Mouse (Mus musculus): ENCODE measurements around the gene Hoxa6. TPM values are rescaled to one million over a fixed set of nuclear protein-coding genes. Genes with fewer than 3 reads are reported as not detected.
A peak's percentile ranks its signal among the peaks of the same experiment; 100 is the strongest.

Hoxa6 gene
- polyA plus RNA-seq, 1 experiment from 2014 or later: 0.95 TPM

DNA sequence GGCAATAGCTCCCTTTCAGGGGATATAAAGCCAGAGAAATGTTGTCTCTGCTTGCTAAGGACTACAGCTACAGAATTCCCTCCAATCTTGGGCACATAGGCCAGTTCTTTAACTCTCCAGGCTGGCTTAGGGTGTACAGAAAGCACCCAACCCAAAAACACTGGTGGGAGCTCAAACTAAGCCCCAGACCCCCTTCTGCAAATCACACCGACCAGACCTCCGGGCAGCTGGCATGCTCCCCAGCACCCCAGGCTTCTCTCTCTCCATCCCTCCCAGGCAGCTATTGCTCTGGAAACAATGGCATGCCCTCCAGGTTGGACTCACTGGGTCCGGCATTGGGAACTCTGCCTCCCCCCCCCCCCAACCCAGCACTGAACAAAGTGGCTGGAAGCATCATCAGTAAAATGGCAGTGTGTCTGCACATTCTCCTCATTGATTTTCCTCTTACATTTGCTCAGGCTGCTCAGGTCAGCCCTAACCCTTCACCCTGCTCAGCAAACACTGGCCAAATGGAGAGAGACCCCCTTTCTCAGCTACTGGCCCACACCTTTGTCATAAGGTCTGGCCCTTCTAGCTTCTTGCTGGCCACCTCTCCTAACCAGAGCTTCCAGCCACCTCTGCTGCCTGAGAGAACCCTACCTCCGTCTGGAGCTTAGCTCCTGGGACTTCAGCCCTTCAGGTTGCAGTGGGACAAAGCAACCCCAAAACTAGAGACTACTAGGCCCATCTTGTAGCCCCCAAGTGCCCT lies 29.4 kb downstream of the Hoxa6 start:
- H3K27me3 ChIP-seq (replicated peaks; ENCODE audit: insufficient read depth, low read length): peaks cover 13% of the 10 kb centered on the region
- H3K4me2 ChIP-seq (replicated peaks; ENCODE audit: low read depth, low read length): peak overlapping the region; percentile 62
- no peaks in the 10 kb centered on the region for H3K9me3 ChIP-seq (ENCODE audit: low read length)
- ATAC-seq (no peak), DNase-seq (ENCODE audit: low spot score) (peak; percentile 18)
- TF ChIP-seq CTCF (IDR thresholded peaks at IDR 0.05) (no peak), EP300 (IDR thresholded peaks at IDR 0.05) (no peak)
- 8% methylated on average over 3 of the region's 4 CpGs for WGBS
- H3K4me3 ChIP-seq (ENCODE audit: low read depth, low read length): peak overlapping the region; percentile 56
- H3K36me3 ChIP-seq (ENCODE audit: insufficient read depth, low read length): no peaks in the 10 kb centered on the region
- H3K9ac ChIP-seq (replicated peaks; ENCODE audit: low read depth): peak overlapping the region; percentile 65
- peak overlapping the region; percentile 73 for H3K27ac ChIP-seq (ENCODE audit: low read length)
- no peaks in the 10 kb centered on the region for H3K4me1 ChIP-seq (ENCODE audit: insufficient read depth, low read depth, low read length)

DNA sequence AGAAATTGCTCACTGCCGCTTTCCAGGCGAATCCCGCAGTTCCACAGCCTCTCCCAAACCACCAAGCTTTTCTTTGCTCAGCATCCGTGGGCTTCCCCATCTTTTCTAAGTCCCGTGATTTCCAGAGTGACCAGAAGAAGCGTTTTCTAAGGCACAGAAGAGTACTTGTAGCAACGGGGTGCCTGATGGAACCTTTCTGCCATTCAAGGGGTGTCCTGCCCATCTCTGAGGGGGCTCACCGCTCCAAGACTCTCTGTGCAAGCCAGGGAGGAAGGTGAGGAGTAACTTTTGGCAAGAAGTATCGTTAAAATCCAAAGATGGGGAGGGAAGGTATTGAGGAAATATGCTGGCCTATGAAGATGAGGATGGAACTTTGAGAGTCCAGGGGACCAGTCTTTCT lies 30.7 kb downstream of the Hoxa6 start:
- 7% methylated on average over 9 of the region's 9 CpGs for WGBS
- TF ChIP-seq CTCF (IDR thresholded peaks at IDR 0.05): no peak
- no peak for TF ChIP-seq EP300 (IDR thresholded peaks at IDR 0.05)
- DNase-seq (ENCODE audit: low spot score) (no peak), ATAC-seq (no peak)
- Histone ChIP-seq H3K36me3 (ENCODE audit: insufficient read depth, low read length) (no peaks in the 10 kb centered on the region), H3K9ac (replicated peaks; ENCODE audit: low read depth) (peak overlapping the region; percentile 65), H3K9me3 (ENCODE audit: low read length) (no peaks in the 10 kb centered on the region), H3K4me2 (replicated peaks; ENCODE audit: low read depth, low read length) (peak overlapping the region; percentile 62), H3K4me1 (ENCODE audit: insufficient read depth, low read depth, low read length) (no peaks in the 10 kb centered on the region), H3K4me3 (ENCODE audit: low read depth, low read length) (peak overlapping the region; percentile 56), H3K27ac (ENCODE audit: low read length) (peak overlapping the region; percentile 89), H3K27me3 (replicated peaks; ENCODE audit: insufficient read depth, low read length) (peaks cover 9% of the 10 kb centered on the region)

DNA sequence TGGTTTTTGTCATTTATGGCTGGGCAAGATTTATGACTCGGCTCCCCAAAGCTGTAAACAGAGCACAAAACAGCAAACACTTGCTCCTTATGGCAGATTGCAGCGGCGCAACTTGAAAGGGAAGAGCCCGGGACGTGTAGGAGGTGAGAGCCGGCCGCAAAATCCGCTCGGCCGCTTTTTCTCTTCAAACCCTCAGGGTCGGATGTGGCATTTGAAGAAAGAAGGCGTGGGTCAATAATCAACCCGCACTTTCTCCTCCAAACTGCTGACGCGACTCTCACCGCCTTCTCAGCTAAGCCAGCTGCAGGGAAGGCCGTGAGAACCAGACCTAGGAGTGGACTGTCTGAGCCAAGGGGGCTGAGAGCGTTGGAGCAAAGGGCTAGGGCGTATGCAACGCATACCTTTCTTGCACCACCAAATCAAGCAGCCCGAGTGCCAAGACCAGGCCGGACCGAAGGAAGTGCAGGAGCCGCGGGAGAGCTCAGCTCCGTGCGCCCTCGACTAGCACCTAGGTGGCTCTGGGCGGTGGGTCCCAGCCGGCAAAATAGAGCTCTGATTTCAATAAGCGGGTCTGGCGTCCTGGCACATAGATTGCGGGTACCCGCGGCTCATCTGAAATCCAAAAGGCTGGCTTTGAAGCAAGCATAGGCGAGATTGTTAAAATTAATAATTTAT lies 31.3 kb downstream of the Hoxa6 start, which contains the start of gene 5730596B20Rik:
Gene 5730596B20Rik (plus strand): TSS at position 438 of the 675 bp plus-strand sequence.
- DNase-seq (ENCODE audit: low spot score): peak; percentile 64
- H3K27ac ChIP-seq (ENCODE audit: low read length): peak within 1 kb of the TSS; percentile 89
- peak within 1 kb of the TSS; percentile 62 for H3K4me2 ChIP-seq (replicated peaks; ENCODE audit: low read depth, low read length)
- H3K27me3 ChIP-seq (replicated peaks; ENCODE audit: insufficient read depth, low read length): peaks cover 9% of the 10 kb centered on the region
- H3K4me1 ChIP-seq (ENCODE audit: insufficient read depth, low read depth, low read length): no peaks in the 10 kb centered on the region
- no peaks in the 10 kb centered on the region for H3K9me3 ChIP-seq (ENCODE audit: low read length)
- ATAC-seq: no peak
- WGBS: 1% methylated on average over 36 of the region's 36 CpGs
- H3K4me3 ChIP-seq (ENCODE audit: low read depth, low read length): peak within 1 kb of the TSS; percentile 56
- peak within 1 kb of the TSS; percentile 65 for H3K9ac ChIP-seq (replicated peaks; ENCODE audit: low read depth)
- H3K36me3 ChIP-seq (ENCODE audit: insufficient read depth, low read length): no peaks in the 10 kb centered on the region
- TF ChIP-seq CTCF (IDR thresholded peaks at IDR 0.05): no peak
- no peak for TF ChIP-seq EP300 (IDR thresholded peaks at IDR 0.05)

DNA sequence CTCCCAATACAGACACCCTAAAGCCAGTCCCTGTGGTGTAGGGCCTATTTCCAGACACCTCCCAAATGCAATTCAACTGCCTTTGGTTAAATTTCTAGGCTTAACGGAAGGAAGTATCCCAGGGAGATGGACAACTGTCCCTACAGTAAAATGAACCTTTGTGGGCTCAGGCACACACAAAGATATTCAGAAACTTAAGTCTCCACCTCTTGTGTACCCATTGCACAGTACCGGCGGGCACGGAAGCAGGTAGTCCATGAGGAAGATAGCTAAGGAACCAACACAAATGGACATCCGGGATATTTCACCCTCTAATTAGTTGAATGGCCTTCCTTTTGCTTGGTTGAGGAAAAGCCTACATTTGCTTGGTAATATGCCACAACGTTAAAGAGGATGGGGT lies 32.1 kb downstream of the Hoxa6 start:
- no peaks in the 10 kb centered on the region for H3K9me3 ChIP-seq (ENCODE audit: low read length)
- H3K36me3 ChIP-seq (ENCODE audit: insufficient read depth, low read length): no peaks in the 10 kb centered on the region
- no peaks in the 10 kb centered on the region for H3K4me1 ChIP-seq (ENCODE audit: insufficient read depth, low read depth, low read length)
- DNase-seq (ENCODE audit: low spot score): no peak
- peak overlapping the region; percentile 56 for H3K4me3 ChIP-seq (ENCODE audit: low read depth, low read length)
- H3K9ac ChIP-seq (replicated peaks; ENCODE audit: low read depth): peak overlapping the region; percentile 65
- 4% methylated on average over 6 of the region's 6 CpGs for WGBS
- peak overlapping the region; percentile 62 for H3K4me2 ChIP-seq (replicated peaks; ENCODE audit: low read depth, low read length)
- peak overlapping the region; percentile 89 for H3K27ac ChIP-seq (ENCODE audit: low read length)
- no peak for ATAC-seq
- H3K27me3 ChIP-seq (replicated peaks; ENCODE audit: insufficient read depth, low read length): peaks cover 3% of the 10 kb centered on the region; the same call in 1 of the 2 replicates
- no peak for TF ChIP-seq EP300 (IDR thresholded peaks at IDR 0.05)

DNA sequence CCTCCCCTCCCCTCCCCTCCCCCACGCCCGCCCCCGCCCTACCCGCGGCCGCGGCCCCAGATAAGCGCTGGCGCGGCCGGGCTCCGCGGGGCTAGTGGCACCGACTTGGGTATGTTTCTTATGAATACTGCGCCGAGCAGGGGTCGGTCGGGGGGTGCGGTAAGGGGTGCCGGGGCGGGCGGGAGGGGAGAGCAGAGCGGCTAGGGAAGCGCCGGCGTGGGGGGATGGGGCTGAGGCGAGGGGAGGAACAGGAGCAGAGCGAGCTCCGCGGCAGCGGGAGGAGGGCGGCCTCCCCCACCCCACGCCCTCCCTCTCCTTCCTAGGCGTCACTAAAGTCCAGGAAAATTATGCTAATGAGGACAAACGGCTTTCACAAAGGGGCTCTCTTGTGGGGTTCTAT lies 32.7 kb downstream of the Hoxa6 start:
- TF ChIP-seq EP300 (IDR thresholded peaks at IDR 0.05): no peak
- no peak for TF ChIP-seq CTCF (IDR thresholded peaks at IDR 0.05)
- Histone ChIP-seq H3K9me3 (ENCODE audit: low read length) (no peaks in the 10 kb centered on the region), H3K36me3 (ENCODE audit: insufficient read depth, low read length) (no peaks in the 10 kb centered on the region), H3K4me3 (ENCODE audit: low read depth, low read length) (peak overlapping the region; percentile 56), H3K27me3 (replicated peaks; ENCODE audit: insufficient read depth, low read length) (peaks cover 3% of the 10 kb centered on the region; the same call in 1 of the 2 replicates), H3K27ac (ENCODE audit: low read length) (peak overlapping the region; percentile 89), H3K4me1 (ENCODE audit: insufficient read depth, low read depth, low read length) (no peaks in the 10 kb centered on the region), H3K9ac (replicated peaks; ENCODE audit: low read depth) (peak overlapping the region; percentile 65), H3K4me2 (replicated peaks; ENCODE audit: low read depth, low read length) (peak overlapping the region; percentile 62)
- ATAC-seq (peak; percentile 64), DNase-seq (ENCODE audit: low spot score) (peak; percentile 86)
- 2% methylated on average over 20 of the region's 35 CpGs for WGBS

DNA sequence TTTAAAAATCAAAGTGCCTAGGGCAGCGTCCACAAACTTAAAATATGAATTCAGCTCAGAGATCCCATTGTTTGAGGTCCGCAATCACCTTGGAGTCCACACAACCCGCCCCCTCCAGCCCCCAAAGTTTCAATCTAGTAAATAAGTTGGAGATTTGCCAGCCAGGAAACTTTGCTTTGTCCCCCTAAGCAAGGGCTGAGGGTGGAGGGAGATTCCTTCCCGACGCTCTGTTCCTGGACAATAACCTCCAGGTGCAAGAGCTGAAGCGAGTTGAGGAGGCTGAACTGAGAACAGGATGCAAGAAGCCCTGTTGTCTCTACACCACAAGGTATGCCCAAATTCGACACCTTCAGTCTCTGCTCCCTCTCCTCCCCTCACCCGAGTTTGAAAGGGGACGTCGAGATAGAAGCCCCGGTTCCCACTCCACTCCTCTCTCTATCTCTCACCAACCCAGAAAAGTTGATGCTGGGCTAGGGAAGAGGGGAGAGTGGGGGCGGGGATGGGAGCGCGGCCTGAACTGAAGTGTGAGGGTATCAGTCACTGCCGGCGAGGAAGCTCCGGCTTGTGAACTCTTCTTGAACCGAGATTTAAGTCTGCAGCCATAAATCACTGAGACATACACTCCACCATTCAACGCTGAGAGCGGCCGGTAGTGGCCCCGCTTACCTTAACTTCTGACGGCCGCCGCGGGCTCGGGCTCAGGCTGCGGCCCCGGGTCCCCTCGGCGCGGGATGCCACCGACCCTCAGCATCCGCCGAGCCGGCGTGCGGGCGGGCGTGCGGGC lies 33.4 kb downstream of the Hoxa6 start:
- TF ChIP-seq CTCF (IDR thresholded peaks at IDR 0.05): no peak
- no peak for TF ChIP-seq EP300 (IDR thresholded peaks at IDR 0.05)
- H3K9me3 ChIP-seq (ENCODE audit: low read length): no peaks in the 10 kb centered on the region
- peak overlapping the region; percentile 56 for H3K4me3 ChIP-seq (ENCODE audit: low read depth, low read length)
- WGBS: 1% methylated on average over 35 of the region's 41 CpGs
- no peaks in the 10 kb centered on the region for H3K36me3 ChIP-seq (ENCODE audit: insufficient read depth, low read length)
- peak; percentile 28 for ATAC-seq
- H3K4me1 ChIP-seq (ENCODE audit: insufficient read depth, low read depth, low read length): peaks cover 1% of the 10 kb centered on the region; the same call in 1 of the 2 replicates
- peak; percentile 82 for DNase-seq (ENCODE audit: low spot score)
- H3K4me2 ChIP-seq (replicated peaks; ENCODE audit: low read depth, low read length): peak overlapping the region; percentile 62
- H3K27ac ChIP-seq (ENCODE audit: low read length): peak overlapping the region; percentile 89
- H3K27me3 ChIP-seq (replicated peaks; ENCODE audit: insufficient read depth, low read length): peaks cover 4% of the 10 kb centered on the region; the same call in 1 of the 2 replicates
- H3K9ac ChIP-seq (replicated peaks; ENCODE audit: low read depth): peak overlapping the region; percentile 65
